Mouse (Mus musculus) adrenal gland, postnatal 4 days (tissue): ENCODE measurements around the gene Gnai2. TPM values are rescaled to one million over a fixed set of nuclear protein-coding genes. Genes with fewer than 3 reads are reported as not detected.

Source experiments
- DNase-seq, 2 experiments: peaks; one replicate each; pipeline ENCODE4 v3.0.0; 2021 to 2022; ENCODE audit warnings: low spot score in 2 of 2, mixed read lengths in 2 of 2
- total RNA-seq, 2 experiments: library from RNA; stranded (reverse); gene quantifications; 2 replicates each; pipeline ENCODE4 v1.2.3; 2021

Gene Gnai2
- total RNA-seq, 2 experiments from 2014 or later: 345 to 390 TPM

GRCm38 (mm10) chr9:107659961-107660360, 24.8 kb upstream of the Gnai2 start:
- DNase-seq: no peak

GRCm38 (mm10) chr9:107659551-107659950, 24.4 kb upstream of the Gnai2 start:
- no peak for DNase-seq

DNA sequence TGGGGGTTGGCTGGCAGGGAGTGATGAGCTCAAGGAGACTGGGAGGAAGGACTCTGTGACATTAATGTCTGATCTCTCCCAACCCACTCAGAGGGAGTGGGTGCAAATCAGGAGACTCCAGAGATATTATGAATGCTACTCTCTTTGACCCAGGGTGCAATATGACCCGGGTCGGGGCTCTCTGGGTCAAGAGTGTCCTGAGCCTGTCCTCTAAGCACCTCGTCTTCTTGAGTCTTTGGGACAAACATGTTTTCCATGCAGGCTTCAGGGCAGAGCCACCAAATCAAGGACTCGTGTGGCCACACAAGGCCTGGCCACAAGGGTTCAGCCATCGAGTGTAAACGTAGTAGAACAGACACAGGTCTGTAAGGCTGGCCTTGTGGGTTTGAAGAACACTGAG, 22.9 kb upstream of the Gnai2 start:
- DNase-seq: no peak

DNA sequence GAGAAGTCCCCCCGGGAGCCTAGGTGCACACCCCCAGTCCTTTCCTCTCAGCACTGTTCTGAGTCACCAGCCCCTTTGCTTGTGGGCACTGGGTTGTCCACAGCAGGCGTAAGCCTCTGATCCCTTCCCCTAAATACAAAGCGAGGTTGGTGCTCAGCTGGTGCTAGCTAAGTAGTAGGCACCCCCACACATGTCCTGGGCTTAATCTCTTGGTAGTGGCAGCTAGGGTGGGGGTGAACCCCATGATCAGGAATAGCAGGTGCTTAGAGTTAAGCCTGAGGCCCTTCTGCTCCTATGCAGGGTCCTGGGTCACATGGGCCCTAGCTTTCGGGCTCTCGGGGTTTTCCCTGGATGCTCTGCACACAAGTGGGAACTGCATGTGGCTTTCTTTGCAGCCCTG, 22.0 kb upstream of the Gnai2 start:
- DNase-seq: no peak

DNA sequence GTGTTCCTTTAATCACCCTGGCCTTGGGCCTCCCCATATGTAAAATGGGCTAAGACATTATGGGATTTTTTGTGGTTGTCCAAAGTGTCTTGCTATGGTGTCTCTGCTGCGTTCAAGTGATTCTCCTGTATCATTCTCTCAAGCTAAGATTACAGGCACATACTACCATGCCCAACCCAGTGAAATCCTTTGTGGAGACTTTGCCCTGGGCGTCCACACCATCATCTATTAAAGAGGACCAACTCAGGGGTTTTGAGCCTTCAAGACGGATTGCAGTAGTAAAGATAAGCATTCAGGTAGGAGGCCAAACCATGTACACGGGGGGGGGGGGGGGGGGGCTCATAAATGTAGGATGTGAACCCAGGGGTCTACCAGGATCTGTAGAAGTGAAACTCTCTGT, 19.4 kb upstream of the Gnai2 start:
- DNase-seq: no peak

DNA sequence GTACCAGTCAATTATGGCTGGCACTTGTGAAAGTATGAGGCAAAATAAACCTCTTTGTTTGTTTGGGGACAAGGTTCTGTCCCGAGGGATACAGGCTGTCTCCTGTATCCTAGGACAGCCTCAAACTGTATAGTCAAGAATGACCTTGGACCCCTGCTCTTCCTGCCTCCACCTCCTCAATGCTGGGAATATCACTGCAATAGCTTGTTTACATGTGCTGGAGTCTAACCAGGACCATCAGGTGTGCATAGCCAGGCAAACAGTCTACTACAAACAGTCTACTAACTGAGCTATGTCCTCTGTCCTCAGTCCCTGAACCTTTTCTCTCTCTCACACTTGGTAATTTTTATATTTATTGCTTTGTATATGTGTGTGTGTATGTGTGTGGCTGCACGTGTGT, 18.3 kb upstream of the Gnai2 start:
- no peak for DNase-seq

DNA sequence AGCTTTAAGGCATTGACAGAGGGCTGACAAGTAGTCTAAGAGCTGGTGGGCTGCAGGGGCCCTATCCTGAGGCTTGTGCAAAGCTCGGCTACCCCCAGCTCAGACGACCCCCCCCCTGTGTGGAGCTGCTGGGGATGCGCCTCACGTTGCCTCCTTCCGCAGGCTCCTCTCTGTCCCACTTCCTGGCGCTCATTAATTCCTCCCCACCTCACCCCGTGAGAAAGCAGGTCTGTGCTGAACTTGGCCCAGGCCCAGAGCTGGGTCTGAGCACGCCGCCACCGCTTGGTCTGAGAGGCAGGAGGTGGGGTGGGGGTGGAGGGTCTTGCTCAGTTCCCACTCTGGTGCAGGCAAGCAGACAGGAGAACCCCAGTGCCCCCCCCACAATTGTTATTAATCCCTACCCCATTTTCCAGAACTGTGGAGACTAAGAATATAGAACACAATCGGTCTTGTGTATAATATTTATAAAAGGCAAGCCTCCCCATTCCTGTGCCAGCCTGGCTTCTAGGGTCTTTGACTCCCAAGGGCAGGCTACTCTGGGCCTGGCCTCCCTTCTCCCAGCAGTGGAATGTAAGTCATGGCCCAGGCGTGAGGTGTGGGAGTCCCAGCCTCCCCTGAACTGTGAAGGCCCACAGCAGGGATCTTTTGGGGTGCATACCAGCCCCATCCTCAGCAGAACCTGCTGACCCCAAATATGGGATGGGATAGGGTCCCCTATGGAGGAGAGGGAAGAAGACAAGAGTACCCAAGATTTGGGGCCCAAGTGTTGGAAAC, 15.7 kb upstream of the Gnai2 start:
- no peak for DNase-seq

- DNase-seq: no peak
These were observed 15.1 kb upstream of the Gnai2 start for GRCm38 (mm10) chr9:107650225-107650624.

- DNase-seq: no peak
These were observed 13.6 kb upstream of the Gnai2 start for GRCm38 (mm10) chr9:107648767-107649166.

- no peak for DNase-seq
These were observed 11.8 kb upstream of the Gnai2 start for GRCm38 (mm10) chr9:107646975-107647374.

DNA sequence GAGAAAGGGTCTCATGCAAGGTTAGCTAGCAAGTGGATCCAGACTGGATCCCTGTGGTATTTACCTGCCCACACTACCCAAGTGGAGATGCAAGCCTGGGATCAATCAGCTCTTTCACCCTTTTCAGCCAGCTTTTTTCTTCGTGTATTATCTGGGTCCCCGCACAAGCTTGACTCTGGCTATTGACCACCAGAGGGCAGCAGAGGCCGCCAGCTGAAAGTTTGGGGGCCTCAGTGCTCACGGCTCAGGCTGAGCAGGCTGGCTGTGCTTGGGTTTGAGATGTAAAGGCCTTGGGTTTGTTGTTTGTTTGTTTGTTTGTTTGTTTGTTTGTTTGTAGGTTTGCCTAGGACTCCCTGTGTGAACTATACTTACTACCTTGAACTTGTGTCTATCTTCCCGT, 10.4 kb upstream of the Gnai2 start:
- DNase-seq: peak in 1 of 2 experiments; percentile 58

DNA sequence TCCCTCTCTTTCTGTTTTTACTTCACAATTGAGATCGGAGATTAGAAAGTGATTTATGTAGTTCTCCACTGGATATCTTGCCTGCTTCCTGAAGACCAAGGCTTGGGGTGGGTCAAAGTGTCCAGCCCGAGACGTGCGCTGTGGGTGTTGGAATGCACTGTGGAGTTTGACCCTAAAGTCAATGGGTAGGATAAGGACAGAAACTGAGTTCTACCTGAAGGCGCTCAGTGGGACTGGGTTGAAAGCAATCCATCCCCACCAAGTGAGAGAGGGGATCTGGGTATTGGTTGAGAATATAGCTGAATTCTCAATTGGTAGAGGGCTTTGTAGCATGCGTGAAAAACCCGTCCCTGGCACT, 10.0 kb upstream of the Gnai2 start:
- DNase-seq: no peak

- peak; percentile 81 to 88 for DNase-seq
These were observed 9.5 kb upstream of the Gnai2 start for GRCm38 (mm10) chr9:107644495-107645152.

DNA sequence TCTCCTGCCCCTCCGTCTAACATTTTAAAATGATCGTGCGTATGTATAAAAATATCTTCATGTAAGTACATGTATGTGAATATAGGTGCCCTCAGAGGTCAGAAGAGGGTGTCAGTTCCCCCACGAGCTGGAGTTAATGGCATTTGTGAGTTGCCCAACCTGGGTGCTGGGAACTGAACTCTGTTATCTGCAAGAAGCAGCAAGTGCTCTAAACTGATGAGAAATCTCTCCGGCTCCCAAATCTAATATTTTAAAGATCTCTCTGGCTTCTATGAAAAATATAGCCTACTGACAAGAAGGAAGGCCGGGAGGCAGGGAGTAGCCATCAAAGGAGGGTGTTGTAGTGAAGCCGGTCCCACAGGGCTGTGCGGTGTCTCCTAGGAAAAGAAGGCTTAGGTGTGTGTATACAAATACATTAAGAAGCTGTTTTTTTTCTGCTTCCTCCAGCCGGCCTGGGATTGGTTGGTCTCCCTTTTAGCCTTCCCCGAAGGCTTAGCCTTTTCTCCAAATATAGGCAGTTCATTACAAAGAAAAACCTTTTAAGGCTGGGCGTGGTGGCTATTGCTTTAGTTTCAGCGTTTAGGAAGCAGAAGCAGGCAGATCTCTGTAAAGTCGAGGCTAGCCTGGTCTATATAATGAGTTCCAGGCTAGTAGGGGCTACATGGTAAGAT, 8.5 kb upstream of the Gnai2 start:
- no peak for DNase-seq

DNA sequence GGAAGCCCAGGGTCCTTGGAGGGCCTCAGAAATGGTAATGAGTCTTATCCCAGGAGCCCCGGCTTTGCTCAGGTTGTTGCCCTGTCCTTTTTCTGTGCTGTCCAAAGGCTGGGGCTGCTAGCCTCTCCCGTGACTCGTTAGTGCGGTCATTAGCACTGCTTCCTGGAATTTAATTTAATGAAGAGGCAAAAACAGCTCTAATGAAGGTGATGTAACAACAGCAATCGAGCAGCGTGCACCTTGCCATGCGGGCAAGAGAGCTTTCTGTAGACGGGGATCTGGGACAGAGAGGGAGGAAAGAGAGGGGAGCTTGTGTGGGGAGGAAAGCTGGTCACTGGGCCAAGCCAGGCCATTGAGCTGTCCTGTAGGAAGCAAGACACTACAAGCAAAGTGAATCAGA, 6.5 kb upstream of the Gnai2 start:
- no peak for DNase-seq

- no peak for DNase-seq
These were observed 5.1 kb upstream of the Gnai2 start for GRCm38 (mm10) chr9:107640257-107640772.

- no peak for DNase-seq
These were observed 1.9 kb upstream of the Gnai2 start for GRCm38 (mm10) chr9:107637070-107637469.

DNA sequence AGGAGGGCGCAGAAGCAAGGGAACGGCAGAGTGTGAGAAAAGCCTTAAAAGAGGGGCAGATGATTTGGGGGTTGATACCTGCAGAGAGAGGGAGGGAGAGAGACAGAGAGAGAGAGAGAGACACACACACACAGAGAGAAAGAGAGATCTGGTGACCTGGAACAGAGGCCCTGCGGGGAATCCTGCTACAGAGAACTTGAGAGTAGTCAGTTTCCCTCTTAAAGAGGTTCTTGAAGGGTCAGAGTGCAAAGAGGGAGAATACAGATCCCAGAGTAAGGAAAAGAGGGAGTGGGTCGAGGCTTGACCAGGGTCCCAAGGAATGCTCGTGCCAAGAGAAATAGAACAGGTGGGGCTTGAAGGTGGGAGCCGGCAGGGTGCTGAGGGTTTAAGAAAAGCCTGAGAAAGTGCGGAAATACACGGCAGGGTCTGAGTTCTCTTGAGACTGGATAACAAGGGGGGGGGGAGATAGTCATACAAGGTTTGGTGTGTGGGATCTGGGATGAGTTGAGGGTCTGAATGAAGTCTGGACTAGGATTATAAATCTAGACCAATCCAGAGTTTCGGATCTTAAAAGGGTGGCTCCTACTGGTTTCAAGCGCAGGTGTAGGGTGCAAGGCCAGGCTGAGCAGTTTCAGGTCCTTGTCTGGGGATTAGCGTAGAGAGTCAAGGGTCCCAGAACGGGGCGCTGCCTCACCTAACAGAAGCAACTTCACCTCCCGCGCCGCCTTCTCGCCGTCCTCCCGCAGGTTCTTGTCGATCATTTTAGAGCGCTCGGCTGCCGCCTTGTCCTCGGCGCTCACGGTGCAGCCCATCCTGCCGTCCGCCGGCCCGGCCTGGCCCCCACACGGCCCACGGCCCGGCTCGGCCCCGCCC, 525 bp downstream of the Gnai2 start:
- no peak for DNase-seq

GRCm38 (mm10) chr9:107633661-107634405, 1.3 kb downstream of the Gnai2 start:
- no peak for DNase-seq

GRCm38 (mm10) chr9:107633091-107633660, 2.0 kb downstream of the Gnai2 start:
- peak; percentile 57 to 71 for DNase-seq
